Mouse (Mus musculus): Measurements from ENCODE around the gene Fads6.

DNA sequence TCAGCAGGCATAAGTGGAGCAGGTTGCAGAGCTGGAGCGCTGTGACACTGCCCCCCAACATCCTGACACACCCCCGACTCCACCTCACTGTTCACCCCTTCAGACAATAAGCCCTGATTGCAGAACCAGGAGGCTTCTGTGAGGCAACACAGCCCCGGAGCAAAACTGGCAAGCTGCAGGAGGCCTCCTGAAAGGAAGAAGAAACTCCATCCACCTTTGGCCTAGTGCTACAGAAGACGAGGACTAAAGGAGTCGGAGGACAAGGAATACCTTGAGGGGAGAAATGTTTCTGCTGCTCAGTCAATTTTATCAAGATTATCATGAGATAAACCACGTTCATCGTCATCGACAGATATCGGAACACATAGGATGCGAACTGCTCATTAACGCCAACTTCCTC, 1.5 kb downstream of the Fads6 start:
- TF ChIP-seq POLR2A (IDR thresholded peaks at IDR 0.05; ENCODE audit: low read depth, low read length), result no peak
- no peak for TF ChIP-seq CTCF (IDR thresholded peaks at IDR 0.05; ENCODE audit: extremely low read depth, insufficient read length, insufficient replicate concordance, low read depth, low read length)

Measured in small intestine, adult 2 months (tissue).